Mouse (Mus musculus) cerebral cortex, adult 2 months (tissue): Measurements from ENCODE around the gene Caln1.

Experiments used
- WGBS: fragments of 180-500 bp; shearing (Covaris S2); methylation state at CpG from one replicate; pipeline ENCODE4 v1.1.7; 2018; 5-methylcytosine and 5-hydroxymethylcytosine counted together

Caln1 gene

GRCm38 (mm10) chr5:130547496-130547895, 178.2 kb downstream of the Caln1 start:
- WGBS: 55% methylated on average over 5 of the region's 5 CpGs

GRCm38 (mm10) chr5:130553916-130554315, 184.7 kb downstream of the Caln1 start:
- 77% methylated on average over 4 of the region's 4 CpGs for WGBS

- 70% methylated on average over 3 of the region's 3 CpGs for WGBS
Measured at GRCm38 (mm10) chr5:130563146-130563545, 193.9 kb downstream of the Caln1 start.

- WGBS: 47% methylated on average over 3 of the region's 3 CpGs
Measured at GRCm38 (mm10) chr5:130566002-130566401, 196.7 kb downstream of the Caln1 start.

- WGBS: 72% methylated on average over 2 of the region's 2 CpGs
Measured at GRCm38 (mm10) chr5:130577581-130577980, 208.3 kb downstream of the Caln1 start.

GRCm38 (mm10) chr5:130584042-130584441, 214.8 kb downstream of the Caln1 start:
- 67% methylated on average over 3 of the region's 3 CpGs for WGBS

GRCm38 (mm10) chr5:130586257-130586656, 217.0 kb downstream of the Caln1 start:
- 91% methylated on average over 4 of the region's 4 CpGs for WGBS

GRCm38 (mm10) chr5:130596541-130596940, 227.3 kb downstream of the Caln1 start:
- 44% methylated on average over 6 of the region's 6 CpGs for WGBS

- 85% methylated on average over 3 of the region's 3 CpGs for WGBS
Measured at GRCm38 (mm10) chr5:130613657-130614056, 244.4 kb downstream of the Caln1 start.

GRCm38 (mm10) chr5:130614209-130614608, 245.0 kb downstream of the Caln1 start:
- 63% methylated on average over 3 of the region's 3 CpGs for WGBS

- WGBS: 50% methylated on average over 7 of the region's 7 CpGs
Measured at GRCm38 (mm10) chr5:130620060-130620459, 250.8 kb downstream of the Caln1 start.

- WGBS: 39% methylated on average over 5 of the region's 5 CpGs
Measured at GRCm38 (mm10) chr5:130623206-130623605, 254.0 kb downstream of the Caln1 start.

GRCm38 (mm10) chr5:130627800-130628199, 258.5 kb downstream of the Caln1 start:
- WGBS: 92% methylated on average over 2 of the region's 2 CpGs

- 74% methylated on average over 2 of the region's 2 CpGs for WGBS
Measured at GRCm38 (mm10) chr5:130635397-130635796, 266.1 kb downstream of the Caln1 start.

- WGBS: 74% methylated on average over 2 of the region's 2 CpGs
Measured at GRCm38 (mm10) chr5:130641881-130642280, 272.6 kb downstream of the Caln1 start.

- 87% methylated on average over 2 of the region's 2 CpGs for WGBS
Measured at GRCm38 (mm10) chr5:130646126-130646525, 276.9 kb downstream of the Caln1 start.

GRCm38 (mm10) chr5:130658141-130658540, 288.9 kb downstream of the Caln1 start:
- WGBS: 77% methylated on average over 3 of the region's 3 CpGs

- WGBS: 51% methylated on average over 1 of the region's 1 CpGs
Measured at GRCm38 (mm10) chr5:130666091-130666490, 296.8 kb downstream of the Caln1 start.

- whole genome bisulfite sequencing: 25% methylated on average over 3 of the region's 3 CpGs
Measured at GRCm38 (mm10) chr5:130672588-130672987, 303.3 kb downstream of the Caln1 start.

- 69% methylated on average over 3 of the region's 3 CpGs for WGBS
Measured at GRCm38 (mm10) chr5:130673092-130673491, 303.8 kb downstream of the Caln1 start.

- 53% methylated on average over 2 of the region's 2 CpGs for WGBS
Measured at GRCm38 (mm10) chr5:130677895-130678294, 308.6 kb downstream of the Caln1 start.

- 51% methylated on average over 5 of the region's 5 CpGs for WGBS
Measured at GRCm38 (mm10) chr5:130685911-130686658, 316.8 kb downstream of the Caln1 start.

- WGBS: 66% methylated on average over 16 of the region's 16 CpGs
Measured at GRCm38 (mm10) chr5:130688385-130689138, 319.3 kb downstream of the Caln1 start.
